Comparison of ENCODE assay signal across 24 mouse cellular contexts in the genomic region with DNA sequence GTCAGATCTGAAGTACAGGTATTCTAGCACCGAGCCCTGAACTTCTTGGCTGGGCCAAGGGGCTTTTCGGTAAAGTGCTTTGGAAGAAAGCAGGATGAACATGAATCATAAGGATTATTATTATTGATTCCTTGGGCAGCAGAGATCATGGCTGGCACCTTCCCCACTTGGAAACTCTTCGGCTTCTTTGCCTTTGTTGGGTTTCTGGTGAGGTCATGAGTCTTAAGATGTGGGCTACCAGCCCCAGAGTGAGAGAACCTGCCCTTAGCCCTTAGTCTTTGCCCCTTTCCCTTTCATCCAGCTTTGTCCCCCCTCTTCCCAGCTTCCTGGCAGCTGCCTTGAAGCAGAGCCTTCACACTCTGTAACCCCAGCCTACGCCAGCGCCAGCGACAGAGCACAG. TPM values are rescaled to one million over a fixed set of nuclear protein-coding genes. Genes with fewer than 3 reads are reported as not detected.
DNase-seq lines count a peak whose midpoint lies in the region; ATAC-seq and TF ChIP-seq lines count a peak whose summit lies in the region.
"Had no signal": no experiment of that assay in that cellular context is flagged by ENCODE, and none has a peak within 500 bp of the region (broad histone marks: within the 10 kb centered on the region; RNA-seq: fewer than 3 reads in every experiment).

No protein-coding gene starts in this region.

- no peaks in the 10 kb centered on the region for H3K9me3 ChIP-seq in limb, embryonic 11.5 days (ENCODE audit: control insufficient read depth, low read length)
- no peaks in the 10 kb centered on the region for H3K9me3 ChIP-seq in limb, embryonic 10.5 days (replicated peaks)
- H3K9me3 ChIP-seq: embryonic facial prominence, embryonic 10.5 days; embryonic facial prominence, embryonic 13.5 days; forebrain, embryonic 12.5 days; forebrain, embryonic 15.5 days; hindbrain, embryonic 15.5 days had no signal

- H3K4me1 ChIP-seq in limb, embryonic 11.5 days (ENCODE audit: control insufficient read depth, insufficient read depth, low read length): peaks cover 7% of the 10 kb centered on the region
- H3K4me1 ChIP-seq in limb, embryonic 10.5 days: peaks cover 17% of the 10 kb centered on the region
- peaks cover 12% of the 10 kb centered on the region for H3K4me1 ChIP-seq in testis, adult 2 months (ENCODE audit: control insufficient read depth, insufficient read depth, low read length)

- intact Hi-C loops in heart, postnatal 36 days (cut with DNase I): loop anchor here (2.0 kb wide), 1 partner anchor 13 kb away; no protein-coding TSS in a partner anchor

- no peak overlapping the region for H3K4me2 ChIP-seq in limb, embryonic 11.5 days (ENCODE audit: low read depth, severe bottlenecking)
- H3K4me2 ChIP-seq: embryonic facial prominence, embryonic 13.5 days; forebrain, embryonic 12.5 days; forebrain, embryonic 15.5 days; heart, embryonic 11.5 days; hindbrain, embryonic 15.5 days had no signal

- ATAC-seq in limb, embryonic 11.5 days (ENCODE audit: insufficient number of reproducible peaks, low FRiP score, low TSS enrichment, low read depth): no peak
- ATAC-seq: CD4-positive, CD25-positive, alpha-beta regulatory T cell, adult 4 months; forebrain, embryonic 15.5 days had no signal

- no peak for TF ChIP-seq POLR2A in testis, adult 2 months (IDR thresholded peaks at IDR 0.05; ENCODE audit: control insufficient read depth, low read depth, low read length)

- peak; percentile 88 for DNase-seq in heart, adult 11 months
- no peak for DNase-seq in heart, postnatal 36 days
- peak; percentile 20 for DNase-seq in limb, embryonic 11.5 days (ENCODE audit: low spot score)
- DNase-seq in limb, embryonic 10.5 days (ENCODE audit: low spot score): no peak
- no peak for DNase-seq in testis, postnatal 14 days (ENCODE audit: low spot score)
- DNase-seq in frontal cortex, postnatal 10 days (ENCODE audit: low spot score in 2 of 2): no peak
- DNase-seq: adrenal gland, adult 2 months; adrenal gland, postnatal 14 days; cerebellum, adult 11 months; cerebellum, adult 8-10 months; cerebellum, postnatal 14 days; embryo, embryonic 11 days; gastrocnemius, postnatal 10 days; gastrocnemius, postnatal 36 days had no signal

- H3K4me3 ChIP-seq in limb, embryonic 11.5 days (ENCODE audit: low read depth, low read length): no peak overlapping the region
- no peak overlapping the region for H3K4me3 ChIP-seq in limb, embryonic 10.5 days
- peak overlapping the region; percentile 55 for H3K4me3 ChIP-seq in testis, adult 2 months (ENCODE audit: control insufficient read depth, low read depth, low read length)
- H3K4me3 ChIP-seq: embryonic facial prominence, embryonic 13.5 days; erythroblast, embryonic 14.5 days; forebrain, embryonic 12.5 days; forebrain, embryonic 15.5 days; hindbrain, embryonic 15.5 days had no signal

- H3K27ac ChIP-seq in limb, embryonic 11.5 days (replicated peaks; ENCODE audit: low read depth, low read length): no peak overlapping the region
- H3K27ac ChIP-seq in limb, embryonic 10.5 days: no peak overlapping the region
- H3K27ac ChIP-seq in testis, adult 2 months (ENCODE audit: control insufficient read depth, insufficient read depth, low read depth, low read length): no peak overlapping the region
- H3K27ac ChIP-seq: embryonic facial prominence, embryonic 10.5 days; embryonic facial prominence, embryonic 13.5 days; forebrain, embryonic 12.5 days had no signal

- 71% methylated on average over 6 of the region's 6 CpGs for WGBS in limb, embryonic 11.5 days
- WGBS in limb, embryonic 10.5 days: 83% methylated on average over 6 of the region's 6 CpGs

- H3K9ac ChIP-seq in limb, embryonic 11.5 days (ENCODE audit: low read length): no peak overlapping the region
- H3K9ac ChIP-seq: embryonic facial prominence, embryonic 13.5 days; forebrain, embryonic 12.5 days; forebrain, embryonic 15.5 days; hindbrain, embryonic 15.5 days had no signal

- no peaks in the 10 kb centered on the region for H3K36me3 ChIP-seq in limb, embryonic 11.5 days (ENCODE audit: control insufficient read depth, insufficient read depth, low read length)
- H3K36me3 ChIP-seq in limb, embryonic 10.5 days: no peaks in the 10 kb centered on the region
- no peaks in the 10 kb centered on the region for H3K36me3 ChIP-seq in testis, adult 2 months (ENCODE audit: control insufficient read depth, insufficient read depth, low read length)
- H3K36me3 ChIP-seq: embryonic facial prominence, embryonic 10.5 days; embryonic facial prominence, embryonic 13.5 days; forebrain, embryonic 12.5 days; forebrain, embryonic 15.5 days; hindbrain, embryonic 15.5 days had no signal

- H3K27me3 ChIP-seq in limb, embryonic 11.5 days (ENCODE audit: control insufficient read depth, insufficient read depth, low read length): no peaks in the 10 kb centered on the region
- H3K27me3 ChIP-seq in limb, embryonic 10.5 days (ENCODE audit: low read depth, poor library complexity, severe bottlenecking): no peaks in the 10 kb centered on the region
- peaks cover 2% of the 10 kb centered on the region; the same call in 1 of the 2 replicates for H3K27me3 ChIP-seq in testis, adult 2 months (ENCODE audit: control insufficient read depth, insufficient read depth, low read length)
- H3K27me3 ChIP-seq: embryonic facial prominence, embryonic 13.5 days; forebrain, embryonic 15.5 days; hindbrain, embryonic 15.5 days had no signal

- TF ChIP-seq CTCF in testis, adult 2 months (IDR thresholded peaks at IDR 0.05; ENCODE audit: control insufficient read depth, insufficient read depth, insufficient replicate concordance, low read depth, low read length): no peak

RNA-seq across cellular contexts. Expression of gene Ubtf, which starts 2.4 kb away (rescaled TPM):
- 10 to 100 TPM; 57.2 to 60.4 TPM for total RNA-seq in heart, postnatal 36 days (2021)
- polyA plus RNA-seq in limb, embryonic 11.5 days (2014; fragmentation: Nextera tagmentation; extraction: Ambion mirVana): 87.0 and 91.4 TPM in 2 replicates
- 102 and 108 TPM in 2 replicates for polyA plus RNA-seq in limb, embryonic 10.5 days (2016; fragmentation: Nextera tagmentation; extraction: Ambion mirVana)
- 8.6 and 8.9 TPM in 2 replicates for polyA plus RNA-seq in testis, adult 2 months (2012; rRNA removed)

RNA-seq across cellular contexts. Expression of gene Atxn7l3, which starts 25.5 kb away (rescaled TPM):
- 10 to 100 TPM; 22.9 to 24.2 TPM for total RNA-seq in heart, postnatal 36 days (2021)
- 20.0 and 22.1 TPM in 2 replicates for polyA plus RNA-seq in limb, embryonic 11.5 days (2014; fragmentation: Nextera tagmentation; extraction: Ambion mirVana)
- 16.6 and 20.1 TPM in 2 replicates for polyA plus RNA-seq in limb, embryonic 10.5 days (2016; fragmentation: Nextera tagmentation; extraction: Ambion mirVana)
- 16.8 and 17.8 TPM in 2 replicates for polyA plus RNA-seq in testis, adult 2 months (2012; rRNA removed)

RNA-seq across cellular contexts. Expression of gene Tmub2, which starts 37.2 kb away (rescaled TPM):
- 10 to 100 TPM; 25.2 to 26.7 TPM for total RNA-seq in heart, postnatal 36 days (2021)
- 46.7 and 51.5 TPM in 2 replicates for polyA plus RNA-seq in limb, embryonic 11.5 days (2014; fragmentation: Nextera tagmentation; extraction: Ambion mirVana)
- 37.3 and 44.0 TPM in 2 replicates for polyA plus RNA-seq in limb, embryonic 10.5 days (2016; fragmentation: Nextera tagmentation; extraction: Ambion mirVana)
- polyA plus RNA-seq in testis, adult 2 months (2012; rRNA removed): 32.6 and 35.2 TPM in 2 replicates

RNA-seq across cellular contexts. Expression of gene Slc4a1, which starts 44.1 kb away (rescaled TPM):
- total RNA-seq in heart, postnatal 36 days (2021): 1 to 10 TPM; 2.1 to 7.8 TPM
- 20.4 and 24.6 TPM in 2 replicates for polyA plus RNA-seq in limb, embryonic 11.5 days (2014; fragmentation: Nextera tagmentation; extraction: Ambion mirVana)
- 34.5 and 37.2 TPM in 2 replicates for polyA plus RNA-seq in limb, embryonic 10.5 days (2016; fragmentation: Nextera tagmentation; extraction: Ambion mirVana)
- polyA plus RNA-seq in testis, adult 2 months (2012; rRNA removed): not detected in 2 replicates
- polyA plus RNA-seq: C2C12; CD4-positive, CD25-positive, alpha-beta regulatory T cell, adult 4 months had no signal

RNA-seq across cellular contexts. Expression of gene Asb16, which starts 53.4 kb away (rescaled TPM):
- total RNA-seq in heart, postnatal 36 days (2021): 1 to 10 TPM in 1 of 2 experiments, under 1 TPM in 1; 0.73 to 1.1 TPM
- polyA plus RNA-seq in limb, embryonic 11.5 days (2014; fragmentation: Nextera tagmentation; extraction: Ambion mirVana): 0.13 and 0.33 TPM in 2 replicates
- 0.06 and 0.08 TPM in 2 replicates for polyA plus RNA-seq in limb, embryonic 10.5 days (2016; fragmentation: Nextera tagmentation; extraction: Ambion mirVana)
- 0.10 and 0.11 TPM in 2 replicates for polyA plus RNA-seq in testis, adult 2 months (2012; rRNA removed)
- polyA plus RNA-seq: C2C12; CD4-positive, CD25-positive, alpha-beta regulatory T cell, adult 4 months; forebrain, embryonic 12.5 days; forebrain, embryonic 15.5 days had no signal

Comparison
In these comparisons a context has a peak if more than half of its experiments do, and no peak if none do; other contexts are left out.
1. DNase-seq: peak in heart, adult 11 months (single experiment) and limb, embryonic 11.5 days (single experiment); none in heart, postnatal 36 days (0 of 2), limb, embryonic 10.5 days (single experiment), testis, postnatal 14 days (single experiment) and frontal cortex, postnatal 10 days (0 of 2).